Mouse (Mus musculus): ENCODE data around the gene Vtn.

The Vtn gene

GRCm38 (mm10) chr11:78499004-78499403 lies at the start of gene Vtn:
Gene Vtn, plus strand, starts transcription at chr11:78499091.
- WGBS, result 74% methylated on average over 7 of the region's 7 CpGs

GRCm38 (mm10) chr11:78450337-78450736 lies 48.6 kb upstream of the Vtn start:
- WGBS, result 60% methylated on average over 2 of the region's 2 CpGs

- 18% methylated on average over 4 of the region's 4 CpGs for WGBS
These were observed 45.2 kb upstream of the Vtn start for GRCm38 (mm10) chr11:78453675-78454074.

- WGBS, result 78% methylated on average over 7 of the region's 7 CpGs
These were observed 44.6 kb upstream of the Vtn start for GRCm38 (mm10) chr11:78454276-78454675.

- 43% methylated on average over 5 of the region's 5 CpGs for WGBS
These were observed 43.6 kb upstream of the Vtn start for GRCm38 (mm10) chr11:78455308-78455707.

- 87% methylated on average over 17 of the region's 17 CpGs for WGBS
These were observed 40.2 kb upstream of the Vtn start for GRCm38 (mm10) chr11:78458740-78459139.

GRCm38 (mm10) chr11:78461894-78462293 lies 37.0 kb upstream of the Vtn start:
- WGBS, result 79% methylated on average over 1 of the region's 1 CpGs

GRCm38 (mm10) chr11:78462669-78463068 lies 36.2 kb upstream of the Vtn start:
- 87% methylated on average over 5 of the region's 5 CpGs for WGBS

- WGBS, result 77% methylated on average over 13 of the region's 13 CpGs
These were observed 35.4 kb upstream of the Vtn start for GRCm38 (mm10) chr11:78463286-78464036.

GRCm38 (mm10) chr11:78465116-78465515 lies 33.8 kb upstream of the Vtn start:
- WGBS, result 40% methylated on average over 9 of the region's 9 CpGs

GRCm38 (mm10) chr11:78465568-78466180 lies 33.2 kb upstream of the Vtn start, which contains the start of gene Slc46a1:
Gene Slc46a1, plus strand, starts transcription at chr11:78465697.
- WGBS, result under 1% methylated on average over 41 of the region's 41 CpGs

GRCm38 (mm10) chr11:78466242-78466912 lies 32.5 kb upstream of the Vtn start:
- 53% methylated on average over 23 of the region's 23 CpGs for WGBS

GRCm38 (mm10) chr11:78467515-78467914 lies 31.4 kb upstream of the Vtn start:
- 85% methylated on average over 7 of the region's 7 CpGs for WGBS

- 81% methylated on average over 3 of the region's 3 CpGs for WGBS
These were observed 31.0 kb upstream of the Vtn start for GRCm38 (mm10) chr11:78467932-78468331.

GRCm38 (mm10) chr11:78471326-78472103 lies 27.4 kb upstream of the Vtn start:
- 95% methylated on average over 10 of the region's 10 CpGs for WGBS

- WGBS, result 78% methylated on average over 3 of the region's 3 CpGs
These were observed 23.6 kb upstream of the Vtn start for GRCm38 (mm10) chr11:78475289-78475688.

- 72% methylated on average over 7 of the region's 7 CpGs for WGBS
These were observed 15.3 kb upstream of the Vtn start for GRCm38 (mm10) chr11:78483639-78484038.

- WGBS, result 12% methylated on average over 8 of the region's 8 CpGs
These were observed 10.7 kb upstream of the Vtn start for GRCm38 (mm10) chr11:78488168-78488567.

- WGBS, result 5% methylated on average over 46 of the region's 48 CpGs
These were observed 8.1 kb upstream of the Vtn start for GRCm38 (mm10) chr11:78490781-78491241.

GRCm38 (mm10) chr11:78495904-78496303 lies 3.0 kb upstream of the Vtn start:
- 12% methylated on average over 6 of the region's 6 CpGs for whole genome bisulfite sequencing

GRCm38 (mm10) chr11:78497071-78497541 lies 1.8 kb upstream of the Vtn start:
- under 1% methylated on average over 44 of the region's 44 CpGs for WGBS
